In the genomic region with DNA sequence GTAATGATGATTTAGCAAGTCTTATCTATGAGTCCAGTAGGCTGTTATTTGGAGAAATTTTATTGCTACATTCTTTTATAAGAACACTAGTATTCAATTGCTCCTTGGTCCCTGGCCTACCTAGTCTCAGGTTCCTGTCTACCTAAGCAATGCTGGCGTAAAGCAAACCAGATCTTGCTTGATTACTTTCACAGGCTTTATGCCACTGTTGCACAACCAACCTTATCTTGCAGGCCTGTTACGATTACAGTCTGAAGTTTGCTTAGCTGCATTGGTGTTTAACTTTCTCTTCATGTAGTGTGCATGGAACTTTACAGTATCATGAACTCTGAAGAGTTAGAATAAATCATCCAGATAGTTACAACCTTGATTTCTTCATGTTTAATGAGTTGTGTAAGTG, we compare ENCODE assay signal across 28 mouse cellular contexts. TPM values are rescaled to one million over a fixed set of nuclear protein-coding genes. Genes with fewer than 3 reads are reported as not detected.
DNase-seq lines count a peak whose midpoint lies in the region; ATAC-seq and TF ChIP-seq lines count a peak whose summit lies in the region.
"Had no signal": no experiment of that assay in that cellular context is flagged by ENCODE, and none has a peak within 500 bp of the region (broad histone marks: within the 10 kb centered on the region; RNA-seq: fewer than 3 reads in every experiment).

No protein-coding gene starts in this region.

- DNase-seq in liver, postnatal 0 days: no peak
- DNase-seq in stomach, postnatal 0 days (ENCODE audit: low spot score): no peak
- no peak for DNase-seq in Muller cell, postnatal 12 days (ENCODE audit: inconsistent ontology term)
- no peak for DNase-seq in cerebellum, postnatal 14 days
- DNase-seq: adrenal gland, adult 2 months; adrenal gland, postnatal 10 days; adrenal gland, postnatal 25 days; B cell, adult 2 months; cerebellum, adult 11-12 months; cerebellum, adult 2 months; cerebellum, adult 9-11 months; cerebellum, postnatal 25 days; forebrain, postnatal 0 days had no signal

- ATAC-seq in intestine, embryonic 15.5 days: peak; percentile 75
- no peak for ATAC-seq in intestine, postnatal 0 days
- 0 out of 2 replicates have a peak, but pooled peaks have one; percentile 19 for ATAC-seq in liver, embryonic 16.5 days (ENCODE audit: low read depth)
- no peak for ATAC-seq in liver, postnatal 0 days
- ATAC-seq in stomach, embryonic 15.5 days (ENCODE audit: insufficient read depth, low FRiP score, low read depth): peak; percentile 50; the same call in 1 of the 2 replicates
- ATAC-seq in stomach, postnatal 0 days (ENCODE audit: low FRiP score, low TSS enrichment): peak; percentile 21; the same call in 1 of the 2 replicates
- ATAC-seq: CD4-positive, CD25-positive, alpha-beta regulatory T cell, adult 4 months; forebrain, embryonic 13.5 days; forebrain, embryonic 15.5 days; forebrain, postnatal 0 days had no signal

- no peak overlapping the region for H3K27ac ChIP-seq in intestine, embryonic 15.5 days
- no peak overlapping the region for H3K27ac ChIP-seq in intestine, postnatal 0 days (ENCODE audit: low read depth, low read length)
- no peak overlapping the region for H3K27ac ChIP-seq in liver, embryonic 16.5 days (ENCODE audit: low read length)
- H3K27ac ChIP-seq in liver, postnatal 0 days (ENCODE audit: low read depth): no peak overlapping the region
- no peak overlapping the region for H3K27ac ChIP-seq in stomach, embryonic 15.5 days
- no peak overlapping the region for H3K27ac ChIP-seq in stomach, postnatal 0 days (replicated peaks)
- H3K27ac ChIP-seq: embryonic facial prominence, embryonic 10.5 days; embryonic facial prominence, embryonic 12.5 days; forebrain, embryonic 13.5 days; forebrain, embryonic 15.5 days had no signal

- no peaks in the 10 kb centered on the region for H3K9me3 ChIP-seq in intestine, embryonic 15.5 days
- no peaks in the 10 kb centered on the region for H3K9me3 ChIP-seq in intestine, postnatal 0 days (ENCODE audit: control insufficient read depth)
- H3K9me3 ChIP-seq in liver, embryonic 16.5 days (replicated peaks; ENCODE audit: control insufficient read depth, low read length): no peaks in the 10 kb centered on the region
- H3K9me3 ChIP-seq in liver, postnatal 0 days (ENCODE audit: low read length): no peaks in the 10 kb centered on the region
- no peaks in the 10 kb centered on the region for H3K9me3 ChIP-seq in stomach, embryonic 15.5 days
- no peaks in the 10 kb centered on the region for H3K9me3 ChIP-seq in stomach, postnatal 0 days (ENCODE audit: control insufficient read depth, low read length)
- H3K9me3 ChIP-seq: embryonic facial prominence, embryonic 10.5 days; embryonic facial prominence, embryonic 12.5 days; forebrain, embryonic 13.5 days; forebrain, embryonic 15.5 days; G1E had no signal

- no peaks in the 10 kb centered on the region for H3K4me1 ChIP-seq in intestine, embryonic 15.5 days (replicated peaks)
- H3K4me1 ChIP-seq in intestine, postnatal 0 days (replicated peaks; ENCODE audit: control insufficient read depth, insufficient read depth, low read length): no peaks in the 10 kb centered on the region
- no peaks in the 10 kb centered on the region for H3K4me1 ChIP-seq in liver, embryonic 16.5 days (ENCODE audit: control insufficient read depth, low read depth, low read length)
- no peaks in the 10 kb centered on the region for H3K4me1 ChIP-seq in liver, postnatal 0 days (ENCODE audit: insufficient read depth)
- H3K4me1 ChIP-seq in stomach, embryonic 15.5 days: no peaks in the 10 kb centered on the region
- H3K4me1 ChIP-seq in stomach, postnatal 0 days (replicated peaks; ENCODE audit: control insufficient read depth, insufficient read depth): no peaks in the 10 kb centered on the region
- H3K4me1 ChIP-seq: embryonic facial prominence, embryonic 10.5 days; embryonic facial prominence, embryonic 12.5 days; forebrain, embryonic 13.5 days; forebrain, embryonic 15.5 days had no signal

- no peak overlapping the region for H3K4me3 ChIP-seq in intestine, embryonic 15.5 days (replicated peaks)
- no peak overlapping the region for H3K4me3 ChIP-seq in intestine, postnatal 0 days (ENCODE audit: low read depth, low read length)
- H3K4me3 ChIP-seq in liver, embryonic 16.5 days (ENCODE audit: low read depth, low read length): no peak overlapping the region
- H3K4me3 ChIP-seq in liver, postnatal 0 days (ENCODE audit: low read depth, low read length): no peak overlapping the region
- no peak overlapping the region for H3K4me3 ChIP-seq in stomach, embryonic 15.5 days (replicated peaks)
- no peak overlapping the region for H3K4me3 ChIP-seq in stomach, postnatal 0 days (ENCODE audit: low read depth, low read length)
- H3K4me3 ChIP-seq: embryonic facial prominence, embryonic 10.5 days; embryonic facial prominence, embryonic 12.5 days; forebrain, embryonic 13.5 days; forebrain, embryonic 15.5 days had no signal

- H3K27me3 ChIP-seq in intestine, embryonic 15.5 days (replicated peaks): no peaks in the 10 kb centered on the region
- H3K27me3 ChIP-seq in intestine, postnatal 0 days (replicated peaks; ENCODE audit: control insufficient read depth, insufficient read depth, low read length): no peaks in the 10 kb centered on the region
- no peaks in the 10 kb centered on the region for H3K27me3 ChIP-seq in liver, embryonic 16.5 days (ENCODE audit: control insufficient read depth, insufficient read depth, low read depth, low read length)
- H3K27me3 ChIP-seq in liver, postnatal 0 days (ENCODE audit: insufficient read depth, low read length): no peaks in the 10 kb centered on the region
- no peaks in the 10 kb centered on the region for H3K27me3 ChIP-seq in stomach, embryonic 15.5 days (replicated peaks)
- no peaks in the 10 kb centered on the region for H3K27me3 ChIP-seq in stomach, postnatal 0 days (ENCODE audit: control insufficient read depth, insufficient read depth, low read length)
- H3K27me3 ChIP-seq: CH12.LX; embryonic facial prominence, embryonic 12.5 days; forebrain, embryonic 13.5 days; forebrain, embryonic 15.5 days had no signal

- no peak overlapping the region for H3K4me2 ChIP-seq in intestine, embryonic 15.5 days (replicated peaks)
- no peak overlapping the region for H3K4me2 ChIP-seq in intestine, postnatal 0 days (replicated peaks; ENCODE audit: low read depth)
- H3K4me2 ChIP-seq in liver, embryonic 16.5 days (ENCODE audit: low read depth, low read length): no peak overlapping the region
- no peak overlapping the region for H3K4me2 ChIP-seq in liver, postnatal 0 days (ENCODE audit: low read depth, low read length)
- no peak overlapping the region for H3K4me2 ChIP-seq in stomach, embryonic 15.5 days
- no peak overlapping the region for H3K4me2 ChIP-seq in stomach, postnatal 0 days (replicated peaks; ENCODE audit: low read depth)
- H3K4me2 ChIP-seq: embryonic facial prominence, embryonic 12.5 days; forebrain, embryonic 13.5 days; forebrain, embryonic 15.5 days had no signal

- TF ChIP-seq EP300 in liver, postnatal 0 days (IDR thresholded peaks at IDR 0.05; ENCODE audit: low read depth): no peak
- no peak for TF ChIP-seq EP300 in stomach, postnatal 0 days (optimal IDR thresholded peaks at IDR 0.05)

- no peak overlapping the region for H3K9ac ChIP-seq in intestine, embryonic 15.5 days
- H3K9ac ChIP-seq in intestine, postnatal 0 days (ENCODE audit: low read depth, low read length): no peak overlapping the region
- H3K9ac ChIP-seq in liver, embryonic 16.5 days (ENCODE audit: low read depth, low read length): no peak overlapping the region
- no peak overlapping the region for H3K9ac ChIP-seq in liver, postnatal 0 days (replicated peaks)
- H3K9ac ChIP-seq in stomach, embryonic 15.5 days: no peak overlapping the region
- H3K9ac ChIP-seq in stomach, postnatal 0 days (ENCODE audit: low read length): no peak overlapping the region
- H3K9ac ChIP-seq: embryonic facial prominence, embryonic 12.5 days; forebrain, embryonic 13.5 days; forebrain, embryonic 15.5 days; forebrain, postnatal 0 days had no signal

- TF ChIP-seq CTCF in intestine, postnatal 0 days (IDR thresholded peaks at IDR 0.05; ENCODE audit: low read depth): no peak
- no peak for TF ChIP-seq CTCF in liver, postnatal 0 days (IDR thresholded peaks at IDR 0.05; ENCODE audit: low read depth)
- TF ChIP-seq CTCF in stomach, postnatal 0 days (IDR thresholded peaks at IDR 0.05; ENCODE audit: low read depth): no peak

- WGBS in intestine, embryonic 15.5 days: 71% methylated on average over 2 of the region's 2 CpGs
- WGBS in intestine, postnatal 0 days: 44% methylated on average over 2 of the region's 2 CpGs
- whole genome bisulfite sequencing in liver, embryonic 16.5 days (ENCODE audit: insufficient replicate concordance): 49% methylated on average over 2 of the region's 2 CpGs
- 47% methylated on average over 2 of the region's 2 CpGs for WGBS in liver, postnatal 0 days (ENCODE audit: insufficient replicate concordance)
- WGBS in stomach, embryonic 15.5 days: 64% methylated on average over 2 of the region's 2 CpGs
- WGBS in stomach, postnatal 0 days: 65% methylated on average over 2 of the region's 2 CpGs

- no peaks in the 10 kb centered on the region for H3K36me3 ChIP-seq in intestine, embryonic 15.5 days
- H3K36me3 ChIP-seq in intestine, postnatal 0 days (ENCODE audit: control insufficient read depth, insufficient read depth): no peaks in the 10 kb centered on the region
- H3K36me3 ChIP-seq in liver, embryonic 16.5 days (ENCODE audit: control insufficient read depth, insufficient read depth): no peaks in the 10 kb centered on the region
- no peaks in the 10 kb centered on the region for H3K36me3 ChIP-seq in liver, postnatal 0 days (replicated peaks; ENCODE audit: insufficient read depth, low read length)
- no peaks in the 10 kb centered on the region for H3K36me3 ChIP-seq in stomach, embryonic 15.5 days
- no peaks in the 10 kb centered on the region for H3K36me3 ChIP-seq in stomach, postnatal 0 days (ENCODE audit: control insufficient read depth, insufficient read depth, low read length)
- H3K36me3 ChIP-seq: embryonic facial prominence, embryonic 10.5 days; embryonic facial prominence, embryonic 12.5 days; forebrain, embryonic 15.5 days; G1E had no signal

RNA-seq across cellular contexts. Expression of gene Vmn1r15, which starts 3.2 kb away (rescaled TPM):
- polyA plus RNA-seq in intestine, embryonic 15.5 days (2015; fragmentation: Nextera tagmentation; extraction: Ambion mirVana): not detected in 2 replicates
- not detected in 2 replicates for polyA plus RNA-seq in intestine, postnatal 0 days (2015; fragmentation: Nextera tagmentation; extraction: Ambion mirVana)
- polyA plus RNA-seq in liver, embryonic 16.5 days (2015; fragmentation: Nextera tagmentation; extraction: Ambion mirVana): not detected in 2 replicates
- not detected in 2 replicates for polyA plus RNA-seq in liver, postnatal 0 days (2015; fragmentation: Nextera tagmentation; extraction: Ambion mirVana)
- not detected in 2 replicates for polyA plus RNA-seq in stomach, embryonic 15.5 days (2015; fragmentation: Nextera tagmentation; extraction: Ambion mirVana)
- polyA plus RNA-seq in stomach, postnatal 0 days (2015; fragmentation: Nextera tagmentation; extraction: Ambion mirVana): not detected in 2 replicates
- polyA plus RNA-seq: adrenal gland, adult 2 months; brain, embryonic 14.5 days; CD4-positive, CD25-positive, alpha-beta regulatory T cell, adult 4 months; cerebellum, adult 2 months; cortical plate, adult 2 months; embryonic facial prominence, embryonic 10.5 days; embryonic facial prominence, embryonic 12.5 days; embryonic facial prominence, embryonic 14.5 days; forebrain, embryonic 11.5 days; forebrain, embryonic 13.5 days; forebrain, embryonic 15.5 days; forebrain, postnatal 0 days; G1E had no signal

RNA-seq across cellular contexts. Expression of gene Vmn1r14, which starts 29.5 kb away (rescaled TPM):
- not detected in 2 replicates for polyA plus RNA-seq in intestine, embryonic 15.5 days (2015; fragmentation: Nextera tagmentation; extraction: Ambion mirVana)
- polyA plus RNA-seq in intestine, postnatal 0 days (2015; fragmentation: Nextera tagmentation; extraction: Ambion mirVana): not detected in 2 replicates
- polyA plus RNA-seq in liver, embryonic 16.5 days (2015; fragmentation: Nextera tagmentation; extraction: Ambion mirVana): not detected in 2 replicates
- not detected in 2 replicates for polyA plus RNA-seq in liver, postnatal 0 days (2015; fragmentation: Nextera tagmentation; extraction: Ambion mirVana)
- polyA plus RNA-seq in stomach, embryonic 15.5 days (2015; fragmentation: Nextera tagmentation; extraction: Ambion mirVana): not detected in 2 replicates
- not detected in 2 replicates for polyA plus RNA-seq in stomach, postnatal 0 days (2015; fragmentation: Nextera tagmentation; extraction: Ambion mirVana)
- polyA plus RNA-seq: adrenal gland, adult 2 months; brain, embryonic 14.5 days; CD4-positive, CD25-positive, alpha-beta regulatory T cell, adult 4 months; cerebellum, adult 2 months; cortical plate, adult 2 months; embryonic facial prominence, embryonic 10.5 days; embryonic facial prominence, embryonic 12.5 days; embryonic facial prominence, embryonic 14.5 days; forebrain, embryonic 11.5 days; forebrain, embryonic 13.5 days; forebrain, embryonic 15.5 days; forebrain, postnatal 0 days; G1E had no signal

RNA-seq across cellular contexts. Expression of gene Vmn1r13, which starts 57.9 kb away (rescaled TPM):
- not detected in 2 replicates for polyA plus RNA-seq in intestine, embryonic 15.5 days (2015; fragmentation: Nextera tagmentation; extraction: Ambion mirVana)
- not detected in 2 replicates for polyA plus RNA-seq in intestine, postnatal 0 days (2015; fragmentation: Nextera tagmentation; extraction: Ambion mirVana)
- polyA plus RNA-seq in liver, embryonic 16.5 days (2015; fragmentation: Nextera tagmentation; extraction: Ambion mirVana): not detected in 2 replicates
- polyA plus RNA-seq in liver, postnatal 0 days (2015; fragmentation: Nextera tagmentation; extraction: Ambion mirVana): not detected in 2 replicates
- polyA plus RNA-seq in stomach, embryonic 15.5 days (2015; fragmentation: Nextera tagmentation; extraction: Ambion mirVana): not detected in 2 replicates
- 0.04 TPM in 1 of 2 replicates, not detected in the other for polyA plus RNA-seq in stomach, postnatal 0 days (2015; fragmentation: Nextera tagmentation; extraction: Ambion mirVana)
- polyA plus RNA-seq: adrenal gland, adult 2 months; brain, embryonic 14.5 days; cerebellum, adult 2 months; cortical plate, adult 2 months; embryonic facial prominence, embryonic 10.5 days; embryonic facial prominence, embryonic 12.5 days; embryonic facial prominence, embryonic 14.5 days; forebrain, embryonic 11.5 days; forebrain, embryonic 13.5 days; forebrain, embryonic 15.5 days; forebrain, postnatal 0 days; G1E had no signal

Comparison
In these comparisons a context has a peak if more than half of its experiments do, and no peak if none do; other contexts are left out.
1. ATAC-seq: peak in intestine, embryonic 15.5 days (single experiment), liver, embryonic 16.5 days (single experiment), stomach, embryonic 15.5 days (single experiment) and stomach, postnatal 0 days (single experiment); none in intestine, postnatal 0 days (single experiment) and liver, postnatal 0 days (single experiment).